Mouse (Mus musculus): Measurements from ENCODE around the gene Slc25a45. TPM values are rescaled to one million over a fixed set of nuclear protein-coding genes. Genes with fewer than 3 reads are reported as not detected.
"Not testable (repeated sequence)": the region's sequence is repeated elsewhere in the genome, so short reads cannot be mapped to it uniquely, and the experiment has no call there.

Slc25a45 gene
- polyA plus RNA-seq, 1 experiment from 2014 or later, result 3.0 TPM

DNA sequence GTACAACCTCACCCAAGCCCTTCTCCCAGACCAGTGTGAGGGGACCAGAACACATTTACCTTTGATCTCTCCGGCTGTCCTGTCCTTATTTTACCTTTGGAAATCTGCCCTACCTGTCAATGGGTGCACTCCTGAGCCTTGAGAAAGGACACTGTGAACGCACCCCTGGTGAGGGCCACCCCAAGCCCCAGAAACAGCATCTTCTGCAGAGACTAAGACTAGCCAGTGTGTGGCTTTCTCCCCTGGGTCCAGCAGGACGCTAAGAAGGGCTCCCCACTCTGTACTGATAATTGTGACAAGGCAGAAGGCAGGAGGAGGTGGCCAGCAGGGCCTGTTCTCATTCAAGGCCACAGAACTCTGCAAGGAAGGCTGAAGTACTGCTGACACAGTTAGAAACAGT, 1.3 kb downstream of the Slc25a45 start:
- Histone ChIP-seq H3K4me3 (ENCODE audit: low read depth, low read length) (no peak overlapping the region), H3K27me3 (replicated peaks; ENCODE audit: control insufficient read depth, insufficient read depth, low read length) (no peaks in the 10 kb centered on the region), H3K9ac (ENCODE audit: low read depth, low read length) (no peak overlapping the region), H3K36me3 (ENCODE audit: control insufficient read depth, insufficient read depth, low read length) (no peaks in the 10 kb centered on the region), H3K9me3 (ENCODE audit: control insufficient read depth, low read length) (no peaks in the 10 kb centered on the region), H3K27ac (replicated peaks; ENCODE audit: low read depth, low read length) (no peak overlapping the region), H3K4me1 (ENCODE audit: control insufficient read depth, insufficient read depth, low read length) (peaks cover 7% of the 10 kb centered on the region; the same call in 1 of the 2 replicates), H3K4me2 (ENCODE audit: low read depth, low read length) (no peak overlapping the region)
- ATAC-seq (ENCODE audit: low read depth), result no peak
- 65% methylated on average over 3 of the region's 3 CpGs for WGBS
- DNase-seq (ENCODE audit: low spot score), result no peak

DNA sequence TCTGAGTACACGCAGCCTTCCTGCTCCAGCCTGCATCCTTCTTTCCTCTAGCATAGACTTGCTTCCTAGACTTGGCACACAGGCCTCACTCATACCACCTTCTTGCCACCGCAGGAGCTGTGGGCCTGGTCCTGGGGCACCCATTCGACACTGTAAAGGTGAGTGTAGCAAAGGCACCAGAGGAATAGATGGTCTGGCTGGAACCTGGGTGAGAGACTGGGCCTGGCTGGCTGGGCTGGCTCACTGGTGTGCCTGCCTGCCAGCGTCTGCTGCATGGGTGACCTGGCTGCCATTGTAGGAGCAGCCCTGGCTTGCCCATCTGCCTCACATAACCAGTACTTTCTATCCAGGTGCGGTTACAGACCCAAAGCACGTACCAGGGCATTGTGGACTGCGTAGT, 2.1 kb downstream of the Slc25a45 start:
- H3K27ac ChIP-seq (replicated peaks; ENCODE audit: low read depth, low read length), result no peak overlapping the region
- 0 out of 2 replicates have a peak, but pooled peaks cover 3% of the 10 kb centered on the region for H3K4me1 ChIP-seq (ENCODE audit: control insufficient read depth, insufficient read depth, low read length)
- H3K9me3 ChIP-seq (ENCODE audit: control insufficient read depth, low read length), result no peaks in the 10 kb centered on the region
- no peaks in the 10 kb centered on the region for H3K36me3 ChIP-seq (ENCODE audit: control insufficient read depth, insufficient read depth, low read length)
- WGBS, result 96% methylated on average over 7 of the region's 7 CpGs
- H3K9ac ChIP-seq (ENCODE audit: low read depth, low read length), result no peak overlapping the region
- no peak overlapping the region for H3K4me3 ChIP-seq (ENCODE audit: low read depth, low read length)
- no peaks in the 10 kb centered on the region for H3K27me3 ChIP-seq (replicated peaks; ENCODE audit: control insufficient read depth, insufficient read depth, low read length)
- ATAC-seq (ENCODE audit: low read depth) (no peak), DNase-seq (ENCODE audit: low spot score) (no peak)
- no peak overlapping the region for H3K4me2 ChIP-seq (ENCODE audit: low read depth, low read length)

DNA sequence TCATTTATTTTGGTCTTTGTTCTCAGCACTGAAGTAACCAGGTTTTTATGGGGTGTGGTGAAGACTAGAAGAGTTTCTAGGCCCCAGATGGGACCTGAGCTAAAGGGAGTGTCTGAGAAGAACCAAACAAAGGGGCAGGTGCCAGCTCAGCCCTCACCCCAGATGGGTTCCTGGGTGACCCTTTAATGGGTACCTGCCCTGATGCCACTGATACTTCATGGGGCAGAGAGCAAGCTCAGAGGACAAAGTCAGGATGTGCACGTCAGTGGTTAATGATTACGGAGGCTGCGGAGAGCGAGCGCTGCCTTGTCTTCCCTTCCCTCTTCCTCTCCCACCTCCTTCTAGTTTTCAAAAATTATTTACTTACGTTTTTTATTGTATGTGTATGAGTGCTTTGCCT, 3.5 kb downstream of the Slc25a45 start:
- Histone ChIP-seq H3K9ac (ENCODE audit: low read depth, low read length) (no peak overlapping the region), H3K9me3 (ENCODE audit: control insufficient read depth, low read length) (no peaks in the 10 kb centered on the region), H3K4me1 (ENCODE audit: control insufficient read depth, insufficient read depth, low read length) (no peaks in the 10 kb centered on the region), H3K27me3 (replicated peaks; ENCODE audit: control insufficient read depth, insufficient read depth, low read length) (no peaks in the 10 kb centered on the region), H3K4me2 (ENCODE audit: low read depth, low read length) (no peak overlapping the region), H3K4me3 (ENCODE audit: low read depth, low read length) (no peak overlapping the region), H3K36me3 (ENCODE audit: control insufficient read depth, insufficient read depth, low read length) (no peaks in the 10 kb centered on the region), H3K27ac (replicated peaks; ENCODE audit: low read depth, low read length) (no peak overlapping the region)
- ATAC-seq (ENCODE audit: low read depth), result no peak
- DNase-seq (ENCODE audit: low spot score), result no peak
- WGBS, result 94% methylated on average over 6 of the region's 6 CpGs

- ATAC-seq (ENCODE audit: low read depth); H3K36me3 ChIP-seq (ENCODE audit: control insufficient read depth, insufficient read depth, low read length); H3K4me1 ChIP-seq (ENCODE audit: control insufficient read depth, insufficient read depth, low read length); H3K27ac ChIP-seq (replicated peaks; ENCODE audit: low read depth, low read length); H3K9me3 ChIP-seq (ENCODE audit: control insufficient read depth, low read length); H3K27me3 ChIP-seq (replicated peaks; ENCODE audit: control insufficient read depth, insufficient read depth, low read length); DNase-seq (ENCODE audit: low spot score); H3K4me2 ChIP-seq (ENCODE audit: low read depth, low read length); H3K4me3 ChIP-seq (ENCODE audit: low read depth, low read length); H3K9ac ChIP-seq (ENCODE audit: low read depth, low read length): not testable (repeated sequence)
- WGBS, result 74% methylated on average over 5 of the region's 5 CpGs
Observed at GRCm38 (mm10) chr19:5882079-5882478, 4.5 kb downstream of the Slc25a45 start.

- Histone ChIP-seq H3K4me3 (ENCODE audit: low read depth, low read length) (no peak overlapping the region), H3K9me3 (ENCODE audit: control insufficient read depth, low read length) (no peaks in the 10 kb centered on the region), H3K4me1 (ENCODE audit: control insufficient read depth, insufficient read depth, low read length) (no peaks in the 10 kb centered on the region), H3K27ac (replicated peaks; ENCODE audit: low read depth, low read length) (no peak overlapping the region), H3K9ac (ENCODE audit: low read depth, low read length) (no peak overlapping the region), H3K4me2 (ENCODE audit: low read depth, low read length) (no peak overlapping the region), H3K36me3 (ENCODE audit: control insufficient read depth, insufficient read depth, low read length) (no peaks in the 10 kb centered on the region), H3K27me3 (replicated peaks; ENCODE audit: control insufficient read depth, insufficient read depth, low read length) (no peaks in the 10 kb centered on the region)
- DNase-seq (ENCODE audit: low spot score), result no peak
- no peak for ATAC-seq (ENCODE audit: low read depth)
- WGBS, result 58% methylated on average over 1 of the region's 1 CpGs
Observed at GRCm38 (mm10) chr19:5883935-5884334, 6.3 kb downstream of the Slc25a45 start.

DNA sequence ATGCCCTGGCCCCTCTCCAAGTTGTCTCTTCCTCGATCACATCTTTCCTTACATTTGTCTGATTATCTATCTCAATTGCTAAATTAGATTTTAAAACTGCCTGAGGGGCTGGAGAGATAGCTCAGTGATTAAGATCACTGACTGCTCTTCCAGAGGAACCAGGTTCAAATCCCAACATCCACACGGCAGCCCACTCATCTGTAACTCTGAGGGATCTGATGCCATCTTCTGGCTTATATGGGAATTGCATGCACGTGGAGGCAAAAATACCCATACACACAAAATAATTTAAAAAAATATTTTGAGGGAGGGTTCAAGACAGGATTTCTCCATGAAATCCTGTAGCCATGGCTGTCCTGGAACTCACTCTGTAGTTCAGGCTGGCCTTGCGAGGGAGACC, 8.2 kb downstream of the Slc25a45 start:
- H3K9me3 ChIP-seq (ENCODE audit: control insufficient read depth, low read length), result no peaks in the 10 kb centered on the region
- H3K27ac ChIP-seq (replicated peaks; ENCODE audit: low read depth, low read length), result no peak overlapping the region
- H3K4me3 ChIP-seq (ENCODE audit: low read depth, low read length), result no peak overlapping the region
- H3K27me3 ChIP-seq (replicated peaks; ENCODE audit: control insufficient read depth, insufficient read depth, low read length), result no peaks in the 10 kb centered on the region
- DNase-seq (ENCODE audit: low spot score), result no peak
- no peak for ATAC-seq (ENCODE audit: low read depth)
- H3K4me1 ChIP-seq (ENCODE audit: control insufficient read depth, insufficient read depth, low read length), result no peaks in the 10 kb centered on the region
- WGBS, result 54% methylated on average over 4 of the region's 4 CpGs
- no peaks in the 10 kb centered on the region for H3K36me3 ChIP-seq (ENCODE audit: control insufficient read depth, insufficient read depth, low read length)
- H3K9ac ChIP-seq (ENCODE audit: low read depth, low read length), result no peak overlapping the region
- no peak overlapping the region for H3K4me2 ChIP-seq (ENCODE audit: low read depth, low read length)

- H3K36me3 ChIP-seq (ENCODE audit: control insufficient read depth, insufficient read depth, low read length), result 0 out of 2 replicates have a peak, but pooled peaks cover 5% of the 10 kb centered on the region
- H3K27me3 ChIP-seq (replicated peaks; ENCODE audit: control insufficient read depth, insufficient read depth, low read length), result no peaks in the 10 kb centered on the region
- H3K4me1 ChIP-seq (ENCODE audit: control insufficient read depth, insufficient read depth, low read length), result no peaks in the 10 kb centered on the region
- H3K27ac ChIP-seq (replicated peaks; ENCODE audit: low read depth, low read length), result no peak overlapping the region
- WGBS, result 84% methylated on average over 3 of the region's 3 CpGs
- H3K9me3 ChIP-seq (ENCODE audit: control insufficient read depth, low read length), result no peaks in the 10 kb centered on the region
- ATAC-seq (ENCODE audit: low read depth) (no peak), DNase-seq (ENCODE audit: low spot score) (no peak)
- no peak overlapping the region for H3K4me2 ChIP-seq (ENCODE audit: low read depth, low read length)
- H3K4me3 ChIP-seq (ENCODE audit: low read depth, low read length), result no peak overlapping the region
- H3K9ac ChIP-seq (ENCODE audit: low read depth, low read length), result no peak overlapping the region
Observed at GRCm38 (mm10) chr19:5887234-5887815, 9.7 kb downstream of the Slc25a45 start.

DNA sequence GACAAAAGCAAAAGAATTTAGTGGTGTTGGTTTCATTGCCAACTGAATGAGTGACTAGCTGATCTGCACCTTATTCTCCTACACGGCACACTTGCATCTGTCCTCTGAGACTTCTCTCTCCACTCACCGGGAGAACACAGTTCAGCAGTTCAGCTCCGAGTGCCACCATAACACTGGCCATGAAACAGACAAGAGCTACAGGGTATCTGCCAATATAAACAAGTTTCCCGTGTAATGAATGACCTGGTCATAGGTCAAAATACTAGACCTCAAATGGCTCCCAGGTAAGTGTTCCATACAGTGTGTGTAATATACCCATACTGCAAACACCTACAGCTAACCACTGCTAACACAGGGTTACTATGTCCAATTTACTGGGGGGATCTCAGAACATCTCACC, 11.6 kb downstream of the Slc25a45 start:
- DNase-seq (ENCODE audit: low spot score), result no peak
- Histone ChIP-seq H3K9ac (ENCODE audit: low read depth, low read length) (no peak overlapping the region), H3K27ac (replicated peaks; ENCODE audit: low read depth, low read length) (no peak overlapping the region), H3K4me2 (ENCODE audit: low read depth, low read length) (no peak overlapping the region), H3K4me3 (ENCODE audit: low read depth, low read length) (no peak overlapping the region), H3K36me3 (ENCODE audit: control insufficient read depth, insufficient read depth, low read length) (0 out of 2 replicates have a peak, but pooled peaks cover 10% of the 10 kb centered on the region), H3K4me1 (ENCODE audit: control insufficient read depth, insufficient read depth, low read length) (0 out of 2 replicates have a peak, but pooled peaks cover 4% of the 10 kb centered on the region), H3K9me3 (ENCODE audit: control insufficient read depth, low read length) (no peaks in the 10 kb centered on the region), H3K27me3 (replicated peaks; ENCODE audit: control insufficient read depth, insufficient read depth, low read length) (no peaks in the 10 kb centered on the region)
- no peak for ATAC-seq (ENCODE audit: low read depth)
- 70% methylated on average over 4 of the region's 4 CpGs for WGBS

- Histone ChIP-seq H3K36me3 (ENCODE audit: control insufficient read depth, insufficient read depth, low read length) (peaks cover 24% of the 10 kb centered on the region), H3K27me3 (replicated peaks; ENCODE audit: control insufficient read depth, insufficient read depth, low read length) (no peaks in the 10 kb centered on the region), H3K9me3 (ENCODE audit: control insufficient read depth, low read length) (no peaks in the 10 kb centered on the region), H3K9ac (ENCODE audit: low read depth, low read length) (no peak overlapping the region), H3K4me2 (ENCODE audit: low read depth, low read length) (no peak overlapping the region), H3K4me1 (ENCODE audit: control insufficient read depth, insufficient read depth, low read length) (0 out of 2 replicates have a peak, but pooled peaks cover 4% of the 10 kb centered on the region), H3K27ac (replicated peaks; ENCODE audit: low read depth, low read length) (no peak overlapping the region), H3K4me3 (ENCODE audit: low read depth, low read length) (no peak overlapping the region)
- DNase-seq (ENCODE audit: low spot score) (no peak), ATAC-seq (ENCODE audit: low read depth) (no peak)
- WGBS, result 91% methylated on average over 12 of the region's 12 CpGs
Observed at GRCm38 (mm10) chr19:5891521-5892258, 14.1 kb downstream of the Slc25a45 start.

Measured in embryonic facial prominence, embryonic 14.5 days (tissue).